Comparison of ENCODE assay signal across 8 mouse cellular contexts in the genomic region with DNA sequence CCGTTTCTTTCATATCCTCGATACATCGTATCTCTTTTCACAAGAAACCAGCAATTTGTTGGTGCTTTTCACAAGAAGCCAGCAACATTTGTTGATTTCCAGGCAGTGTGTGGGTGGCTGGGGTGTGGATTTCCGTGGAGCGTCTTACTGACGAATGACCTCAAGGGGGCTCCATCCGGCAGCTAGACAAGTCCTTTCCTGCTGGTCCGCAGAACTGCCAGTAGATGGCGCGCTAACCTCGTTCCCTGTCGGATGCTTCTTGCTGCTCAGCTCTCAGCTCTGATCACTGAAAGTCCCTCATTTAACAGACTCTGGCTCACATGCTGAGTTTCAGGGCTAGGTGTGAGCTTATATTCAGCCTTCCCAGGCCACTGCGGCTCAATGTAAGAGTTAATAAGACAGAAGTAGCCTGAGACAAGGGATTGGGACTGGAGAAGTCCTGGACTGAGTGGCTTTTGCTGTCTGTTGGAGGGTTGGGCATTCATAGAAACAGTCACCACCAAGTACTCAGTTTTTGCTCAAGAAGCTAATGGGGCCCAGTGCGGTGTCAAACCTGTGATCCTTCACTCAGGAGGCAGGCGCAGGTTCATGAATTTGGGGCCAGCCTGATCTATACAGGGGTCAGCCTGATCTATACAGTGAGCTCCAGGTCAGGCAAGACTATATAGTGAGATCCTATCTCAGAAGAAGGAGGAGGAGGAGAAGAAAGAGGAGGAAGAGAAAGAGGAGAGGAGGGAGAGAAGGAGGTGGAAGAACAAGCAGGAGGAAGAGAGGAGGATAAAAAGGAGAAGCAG. TPM values are rescaled to one million over a fixed set of nuclear protein-coding genes. Genes with fewer than 3 reads are reported as not detected.
DNase-seq lines count a peak whose midpoint lies in the region; ATAC-seq and TF ChIP-seq lines count a peak whose summit lies in the region.

No protein-coding gene starts in this region.

- H3K36me3 ChIP-seq in embryonic facial prominence, embryonic 11.5 days (replicated peaks; ENCODE audit: control insufficient read depth, insufficient read depth, low read depth, low read length) = no peaks in the 10 kb centered on the region
- H3K36me3 ChIP-seq in heart, adult 2 months (ENCODE audit: control insufficient read depth, insufficient read depth, low read length) = no peaks in the 10 kb centered on the region
- H3K36me3 ChIP-seq in kidney, embryonic 15.5 days = no peaks in the 10 kb centered on the region
- H3K36me3 ChIP-seq in limb, embryonic 15.5 days = no peaks in the 10 kb centered on the region
- H3K36me3 ChIP-seq in stomach, embryonic 14.5 days (ENCODE audit: control insufficient read depth, insufficient read depth, low read length) = no peaks in the 10 kb centered on the region

- no peak for TF ChIP-seq POLR2A in heart, adult 2 months (IDR thresholded peaks at IDR 0.05; ENCODE audit: insufficient read depth, low read depth, low read length)

- no peaks in the 10 kb centered on the region for H3K79me2 ChIP-seq in heart, adult 2 months (replicated peaks; ENCODE audit: control insufficient read depth, insufficient read depth, low read length)

- H3K4me3 ChIP-seq in embryonic facial prominence, embryonic 11.5 days (ENCODE audit: low read depth, low read length) = no peak overlapping the region
- H3K4me3 ChIP-seq in heart, adult 2 months = no peak overlapping the region
- no peak overlapping the region for H3K4me3 ChIP-seq in kidney, embryonic 15.5 days (replicated peaks)
- peak overlapping the region; percentile 23 for H3K4me3 ChIP-seq in limb, embryonic 15.5 days
- H3K4me3 ChIP-seq in stomach, embryonic 14.5 days (ENCODE audit: low read depth, low read length) = no peak overlapping the region

- H3K4me1 ChIP-seq in embryonic facial prominence, embryonic 11.5 days (ENCODE audit: control insufficient read depth, insufficient read depth, low read length) = no peaks in the 10 kb centered on the region
- H3K4me1 ChIP-seq in heart, adult 2 months (ENCODE audit: control insufficient read depth, insufficient read depth, low read length) = no peaks in the 10 kb centered on the region
- H3K4me1 ChIP-seq in kidney, embryonic 15.5 days = peaks cover 10% of the 10 kb centered on the region
- peaks cover 6% of the 10 kb centered on the region for H3K4me1 ChIP-seq in limb, embryonic 15.5 days
- H3K4me1 ChIP-seq in stomach, embryonic 14.5 days (ENCODE audit: control insufficient read depth, insufficient read depth, low read length) = no peaks in the 10 kb centered on the region

- intact Hi-C loops in heart, adult 2 months (cut with DNase I) = loop anchor here (1.0 to 2.0 kb wide), 2 partner anchors 69 to 231 kb away; no protein-coding TSS in a partner anchor

- H3K4me2 ChIP-seq in embryonic facial prominence, embryonic 11.5 days (ENCODE audit: low read depth, low read length) = no peak overlapping the region; the same call in 1 of the 2 replicates
- peak overlapping the region; percentile 6 for H3K4me2 ChIP-seq in kidney, embryonic 15.5 days
- H3K4me2 ChIP-seq in limb, embryonic 15.5 days = peak overlapping the region; percentile 46
- H3K4me2 ChIP-seq in stomach, embryonic 14.5 days (replicated peaks; ENCODE audit: low read depth, low read length) = no peak overlapping the region

- no peaks in the 10 kb centered on the region for H3K27me3 ChIP-seq in embryonic facial prominence, embryonic 11.5 days (ENCODE audit: control insufficient read depth, insufficient read depth, low read length)
- no peaks in the 10 kb centered on the region; the same call in 1 of the 2 replicates for H3K27me3 ChIP-seq in heart, adult 2 months (ENCODE audit: control insufficient read depth, insufficient read depth, low read length)
- peaks cover 16% of the 10 kb centered on the region for H3K27me3 ChIP-seq in kidney, embryonic 15.5 days
- 0 out of 2 replicates have a peak, but pooled peaks cover 13% of the 10 kb centered on the region for H3K27me3 ChIP-seq in limb, embryonic 15.5 days
- H3K27me3 ChIP-seq in stomach, embryonic 14.5 days (ENCODE audit: control insufficient read depth, insufficient read depth, low read length) = no peaks in the 10 kb centered on the region

- TF ChIP-seq EP300 in heart, adult 2 months (IDR thresholded peaks at IDR 0.05; ENCODE audit: insufficient read depth, low read depth, low read length) = peak; percentile 93

- H3K9ac ChIP-seq in embryonic facial prominence, embryonic 11.5 days (replicated peaks; ENCODE audit: low read length) = no peak overlapping the region; the same call in 1 of the 2 replicates
- H3K9ac ChIP-seq in heart, adult 2 months (ENCODE audit: low read depth, low read length) = no peak overlapping the region
- H3K9ac ChIP-seq in kidney, embryonic 15.5 days = no peak overlapping the region
- H3K9ac ChIP-seq in limb, embryonic 15.5 days = no peak overlapping the region
- H3K9ac ChIP-seq in stomach, embryonic 14.5 days (replicated peaks; ENCODE audit: low read depth, low read length) = no peak overlapping the region

- peak; percentile 51; the same call in 1 of the 2 replicates for ATAC-seq in embryonic facial prominence, embryonic 11.5 days (replicated peaks; ENCODE audit: insufficient number of reproducible peaks, low FRiP score, low TSS enrichment, low read depth)
- ATAC-seq in kidney, embryonic 15.5 days (replicated peaks; ENCODE audit: low FRiP score) = peak; percentile 49; the same call in 1 of the 2 replicates
- peak; percentile 75 for ATAC-seq in limb, embryonic 15.5 days (ENCODE audit: insufficient number of reproducible peaks, low FRiP score, low TSS enrichment, low read depth)
- peak; percentile 76 for ATAC-seq in stomach, embryonic 14.5 days (ENCODE audit: insufficient number of reproducible peaks, insufficient read depth, low FRiP score, low read depth)

- no peak for TF ChIP-seq CTCF in heart, adult 2 months (IDR thresholded peaks at IDR 0.05)

- WGBS in embryonic facial prominence, embryonic 11.5 days = 12% methylated on average over 15 of the region's 15 CpGs
- 8% methylated on average over 15 of the region's 15 CpGs for WGBS in heart, adult 2 months
- 13% methylated on average over 15 of the region's 15 CpGs for WGBS in kidney, embryonic 15.5 days
- 13% methylated on average over 15 of the region's 15 CpGs for WGBS in limb, embryonic 15.5 days
- WGBS in stomach, embryonic 14.5 days = 11% methylated on average over 15 of the region's 15 CpGs

- peak; percentile 95 for DNase-seq in 416B (ENCODE audit: low read depth)
- peak; percentile 94 for DNase-seq in adrenal gland, postnatal 14 days
- DNase-seq in embryonic facial prominence, embryonic 11.5 days (ENCODE audit: low spot score) = peak; percentile 99
- DNase-seq in heart, adult 2 months = peak; percentile 82 to 85
- DNase-seq in natural killer cell, adult 2 months (ENCODE audit: low spot score in 2 of 2) = peak; percentile 75 to 85

- no peak overlapping the region for H3K27ac ChIP-seq in embryonic facial prominence, embryonic 11.5 days (replicated peaks; ENCODE audit: low read depth, low read length)
- no peak overlapping the region for H3K27ac ChIP-seq in heart, adult 2 months
- H3K27ac ChIP-seq in kidney, embryonic 15.5 days = no peak overlapping the region
- H3K27ac ChIP-seq in limb, embryonic 15.5 days = peak overlapping the region; percentile 61
- no peak overlapping the region for H3K27ac ChIP-seq in stomach, embryonic 14.5 days (ENCODE audit: low read length)

- no peaks in the 10 kb centered on the region for H3K9me3 ChIP-seq in embryonic facial prominence, embryonic 11.5 days (replicated peaks; ENCODE audit: control insufficient read depth, low read length)
- H3K9me3 ChIP-seq in kidney, embryonic 15.5 days (replicated peaks) = no peaks in the 10 kb centered on the region
- no peaks in the 10 kb centered on the region for H3K9me3 ChIP-seq in limb, embryonic 15.5 days
- H3K9me3 ChIP-seq in stomach, embryonic 14.5 days (ENCODE audit: control insufficient read depth, low read depth, low read length) = no peaks in the 10 kb centered on the region

RNA-seq across cellular contexts. Expression of a gene that starts 19.0 kb away (rescaled TPM):
- total RNA-seq in adrenal gland, postnatal 14 days (2021) = 1.1 and 2.4 TPM in 2 replicates
- 0.36 and 0.38 TPM in 2 replicates for polyA plus RNA-seq in embryonic facial prominence, embryonic 11.5 days (2014; fragmentation: Nextera tagmentation; extraction: Ambion mirVana)
- 1 to 10 TPM; 1.1 to 1.2 TPM for total RNA-seq in heart, adult 2 months (2021)
- 1.7 and 2.1 TPM in 2 replicates for polyA plus RNA-seq in heart, adult 2 months (2012; rRNA removed)
- 2.1 and 2.4 TPM in 2 replicates for polyA plus RNA-seq in kidney, embryonic 15.5 days (2015; fragmentation: Nextera tagmentation; extraction: Ambion mirVana)
- polyA plus RNA-seq in limb, embryonic 15.5 days (2015; fragmentation: Nextera tagmentation; extraction: Ambion mirVana) = 3.2 and 3.8 TPM in 2 replicates
- polyA plus RNA-seq in stomach, embryonic 14.5 days (2014; fragmentation: Nextera tagmentation; extraction: Ambion mirVana) = 1.2 and 1.4 TPM in 2 replicates

RNA-seq across cellular contexts. Expression of a gene that starts 54.3 kb away (rescaled TPM):
- total RNA-seq in adrenal gland, postnatal 14 days (2021) = not detected in 2 replicates
- 8.6 and 10.5 TPM in 2 replicates for polyA plus RNA-seq in embryonic facial prominence, embryonic 11.5 days (2014; fragmentation: Nextera tagmentation; extraction: Ambion mirVana)
- total RNA-seq in heart, adult 2 months (2021) = not detected
- polyA plus RNA-seq in heart, adult 2 months (2012; rRNA removed) = not detected in 2 replicates
- polyA plus RNA-seq in kidney, embryonic 15.5 days (2015; fragmentation: Nextera tagmentation; extraction: Ambion mirVana) = not detected in 2 replicates
- polyA plus RNA-seq in limb, embryonic 15.5 days (2015; fragmentation: Nextera tagmentation; extraction: Ambion mirVana) = not detected in 2 replicates
- polyA plus RNA-seq in stomach, embryonic 14.5 days (2014; fragmentation: Nextera tagmentation; extraction: Ambion mirVana) = not detected in 2 replicates

Comparison
In these comparisons a context has a peak if more than half of its experiments do, and no peak if none do; other contexts are left out.
1. H3K4me2 ChIP-seq: peak in kidney, embryonic 15.5 days (single experiment) and limb, embryonic 15.5 days (single experiment); none in embryonic facial prominence, embryonic 11.5 days (single experiment) and stomach, embryonic 14.5 days (single experiment).
2. Peak in every context shown above with its lines, with median percentiles within 50 percentile points of each other: DNase-seq and ATAC-seq.